ENCODE assay signal across 9 mouse cellular contexts in the genomic region with DNA sequence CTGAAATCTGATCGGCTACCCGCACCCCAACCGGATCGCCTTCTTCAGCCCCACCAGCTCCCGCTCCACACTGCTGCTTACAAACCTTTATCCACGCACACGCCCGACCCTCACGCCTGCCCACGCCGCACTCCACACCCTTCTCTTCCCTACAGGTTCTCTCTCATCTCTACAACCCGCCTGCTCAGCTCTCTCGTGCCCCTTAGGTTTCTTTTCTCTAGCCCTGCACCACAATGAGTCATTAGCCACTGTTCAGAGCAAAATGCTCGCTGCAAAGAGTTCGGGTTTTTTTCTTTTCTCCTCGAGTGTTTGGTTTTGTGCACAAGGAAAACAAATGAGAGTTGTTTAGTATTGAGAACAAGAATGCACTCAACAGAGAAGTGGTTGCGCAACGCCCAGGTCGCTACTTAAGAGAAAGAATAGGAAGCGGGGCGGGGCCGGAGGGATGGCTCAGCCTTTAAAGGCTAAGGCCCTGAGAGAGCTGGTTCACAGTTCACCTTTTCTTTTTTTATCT. TPM values are rescaled to one million over a fixed set of nuclear protein-coding genes. Genes with fewer than 3 reads are reported as not detected.
DNase-seq lines count a peak whose midpoint lies in the region; ATAC-seq lines count a peak whose summit lies in the region.
"Had no signal": no experiment of that assay in that cellular context is flagged by ENCODE, and none has a peak within 500 bp of the region (broad histone marks: within the 10 kb centered on the region; RNA-seq: fewer than 3 reads in every experiment).

No protein-coding gene starts in this region.

- peak; percentile 45 for ATAC-seq in embryonic facial prominence, embryonic 11.5 days (replicated peaks; ENCODE audit: insufficient number of reproducible peaks, low FRiP score, low TSS enrichment, low read depth)
- peak; percentile 9; the same call in 1 of the 2 replicates for ATAC-seq in heart, embryonic 13.5 days (ENCODE audit: extremely low read depth, insufficient number of reproducible peaks, low FRiP score, low TSS enrichment)
- ATAC-seq in kidney, embryonic 16.5 days (ENCODE audit: low FRiP score, low TSS enrichment), result peak; percentile 29
- no peak for ATAC-seq in erythroid progenitor cell, adult 5-6 weeks (replicated peaks; ENCODE audit: low FRiP score, poor library complexity, severe bottlenecking)

- H3K36me3 ChIP-seq in embryonic facial prominence, embryonic 11.5 days (replicated peaks; ENCODE audit: control insufficient read depth, insufficient read depth, low read depth, low read length), result no peaks in the 10 kb centered on the region
- no peaks in the 10 kb centered on the region for H3K36me3 ChIP-seq in heart, embryonic 13.5 days
- no peaks in the 10 kb centered on the region for H3K36me3 ChIP-seq in kidney, embryonic 16.5 days (ENCODE audit: insufficient read depth, low read length)

- H3K9ac ChIP-seq in embryonic facial prominence, embryonic 11.5 days (replicated peaks; ENCODE audit: low read length), result peak overlapping the region; percentile 51
- peak overlapping the region; percentile 94 for H3K9ac ChIP-seq in heart, embryonic 13.5 days
- peak overlapping the region; percentile 85 for H3K9ac ChIP-seq in kidney, embryonic 16.5 days (replicated peaks; ENCODE audit: low read length)

- peak overlapping the region; percentile 14; the same call in 1 of the 2 replicates for H3K27ac ChIP-seq in embryonic facial prominence, embryonic 11.5 days (replicated peaks; ENCODE audit: low read depth, low read length)
- peak overlapping the region; percentile 92 for H3K27ac ChIP-seq in heart, embryonic 13.5 days (replicated peaks)
- H3K27ac ChIP-seq in kidney, embryonic 16.5 days (ENCODE audit: low read length), result peak overlapping the region; percentile 97

- peak overlapping the region; percentile 81 for H3K4me3 ChIP-seq in embryonic facial prominence, embryonic 11.5 days (ENCODE audit: low read depth, low read length)
- peak overlapping the region; percentile 67 for H3K4me3 ChIP-seq in heart, embryonic 13.5 days
- H3K4me3 ChIP-seq in kidney, embryonic 16.5 days (ENCODE audit: low read length), result peak overlapping the region; percentile 78

- WGBS in embryonic facial prominence, embryonic 11.5 days, result under 1% methylated on average over 22 of the region's 22 CpGs
- WGBS in heart, embryonic 13.5 days, result under 1% methylated on average over 22 of the region's 22 CpGs
- 0% methylated on average over 22 of the region's 22 CpGs for WGBS in kidney, embryonic 16.5 days

- 0 out of 2 replicates have a peak, but pooled peaks cover 2% of the 10 kb centered on the region for H3K4me1 ChIP-seq in embryonic facial prominence, embryonic 11.5 days (ENCODE audit: control insufficient read depth, insufficient read depth, low read length)
- peaks cover 26% of the 10 kb centered on the region for H3K4me1 ChIP-seq in heart, embryonic 13.5 days
- peaks cover 12% of the 10 kb centered on the region for H3K4me1 ChIP-seq in kidney, embryonic 16.5 days (ENCODE audit: insufficient read depth, low read length)

- H3K9me3 ChIP-seq in embryonic facial prominence, embryonic 11.5 days (replicated peaks; ENCODE audit: control insufficient read depth, low read length), result no peaks in the 10 kb centered on the region
- no peaks in the 10 kb centered on the region for H3K9me3 ChIP-seq in heart, embryonic 13.5 days
- H3K9me3 ChIP-seq in kidney, embryonic 16.5 days (ENCODE audit: low read length), result no peaks in the 10 kb centered on the region

- H3K4me2 ChIP-seq in embryonic facial prominence, embryonic 11.5 days (ENCODE audit: low read depth, low read length), result peak overlapping the region; percentile 54
- H3K4me2 ChIP-seq in heart, embryonic 13.5 days, result peak overlapping the region; percentile 84
- H3K4me2 ChIP-seq in kidney, embryonic 16.5 days (replicated peaks; ENCODE audit: low read depth, low read length), result peak overlapping the region; percentile 80

- H3K27me3 ChIP-seq in embryonic facial prominence, embryonic 11.5 days (ENCODE audit: control insufficient read depth, insufficient read depth, low read length), result no peaks in the 10 kb centered on the region
- H3K27me3 ChIP-seq in heart, embryonic 13.5 days (replicated peaks), result no peaks in the 10 kb centered on the region
- no peaks in the 10 kb centered on the region for H3K27me3 ChIP-seq in kidney, embryonic 16.5 days (ENCODE audit: insufficient read depth, low read length)

- peak; percentile 72 to 75 for DNase-seq in B cell, adult 2 months
- DNase-seq in MN1 (ENCODE audit: low spot score), result peak; percentile 19
- DNase-seq in embryonic facial prominence, embryonic 11.5 days (ENCODE audit: low spot score), result peak; percentile 82
- DNase-seq in lung, postnatal 25 days (ENCODE audit: low spot score), result peak; percentile 93
- peak; percentile 47 to 63 for DNase-seq in right cerebral cortex, adult 2 months (ENCODE audit: low spot score in 2 of 2)

RNA-seq across cellular contexts. Expression of gene Klrb1b, which starts 17.4 kb away (rescaled TPM):
- not detected in 2 replicates for polyA plus RNA-seq in embryonic facial prominence, embryonic 11.5 days (2014; fragmentation: Nextera tagmentation; extraction: Ambion mirVana)
- not detected in 2 replicates for polyA plus RNA-seq in heart, embryonic 13.5 days (2015; fragmentation: Nextera tagmentation; extraction: Ambion mirVana)
- polyA plus RNA-seq in kidney, embryonic 16.5 days (2015; fragmentation: Nextera tagmentation; extraction: Ambion mirVana), result 0.36 TPM in 1 of 2 replicates, not detected in the other
- 2.9 TPM in 1 of 2 replicates, not detected in the other for total RNA-seq in erythroid progenitor cell, adult 5-6 weeks (2015; ENCODE audit: low replicate concordance)
- total RNA-seq in erythroid progenitor cell, adult 5-6 weeks (2017; ENCODE audit: low replicate concordance), result not detected in 2 replicates
- total RNA-seq: left cerebral cortex, postnatal 14 days had no signal

RNA-seq across cellular contexts. Expression of gene Gm44511, which starts 17.4 kb away (rescaled TPM):
- polyA plus RNA-seq in embryonic facial prominence, embryonic 11.5 days (2014; fragmentation: Nextera tagmentation; extraction: Ambion mirVana), result not detected in 2 replicates
- polyA plus RNA-seq in heart, embryonic 13.5 days (2015; fragmentation: Nextera tagmentation; extraction: Ambion mirVana), result not detected in 2 replicates
- polyA plus RNA-seq in kidney, embryonic 16.5 days (2015; fragmentation: Nextera tagmentation; extraction: Ambion mirVana), result not detected in 2 replicates
- total RNA-seq in erythroid progenitor cell, adult 5-6 weeks (2015; ENCODE audit: low replicate concordance), result not detected in 2 replicates
- not detected in 2 replicates for total RNA-seq in erythroid progenitor cell, adult 5-6 weeks (2017; ENCODE audit: low replicate concordance)
- total RNA-seq: left cerebral cortex, postnatal 14 days had no signal

RNA-seq across cellular contexts. Expression of gene Clec2i, which starts 43.9 kb away (rescaled TPM):
- not detected in 2 replicates for polyA plus RNA-seq in embryonic facial prominence, embryonic 11.5 days (2014; fragmentation: Nextera tagmentation; extraction: Ambion mirVana)
- not detected in 2 replicates for polyA plus RNA-seq in heart, embryonic 13.5 days (2015; fragmentation: Nextera tagmentation; extraction: Ambion mirVana)
- polyA plus RNA-seq in kidney, embryonic 16.5 days (2015; fragmentation: Nextera tagmentation; extraction: Ambion mirVana), result 0.12 TPM in 1 of 2 replicates, not detected in the other
- 3.2 and 4.6 TPM in 2 replicates for total RNA-seq in erythroid progenitor cell, adult 5-6 weeks (2015; ENCODE audit: low replicate concordance)
- 7.7 and 13.5 TPM in 2 replicates for total RNA-seq in erythroid progenitor cell, adult 5-6 weeks (2017; ENCODE audit: low replicate concordance)

RNA-seq across cellular contexts. Expression of gene BC035044, which starts 47.4 kb away (rescaled TPM):
- 1.0 and 1.2 TPM in 2 replicates for polyA plus RNA-seq in embryonic facial prominence, embryonic 11.5 days (2014; fragmentation: Nextera tagmentation; extraction: Ambion mirVana)
- polyA plus RNA-seq in heart, embryonic 13.5 days (2015; fragmentation: Nextera tagmentation; extraction: Ambion mirVana), result 0.45 and 0.60 TPM in 2 replicates
- polyA plus RNA-seq in kidney, embryonic 16.5 days (2015; fragmentation: Nextera tagmentation; extraction: Ambion mirVana), result 0.65 and 0.87 TPM in 2 replicates
- total RNA-seq in erythroid progenitor cell, adult 5-6 weeks (2015; ENCODE audit: low replicate concordance), result 10.1 and 21.4 TPM in 2 replicates
- 19.9 and 20.8 TPM in 2 replicates for total RNA-seq in erythroid progenitor cell, adult 5-6 weeks (2017; ENCODE audit: low replicate concordance)

RNA-seq across cellular contexts. Expression of gene Klrb1c, which starts 54.5 kb away (rescaled TPM):
- 0.17 TPM in 1 of 2 replicates, not detected in the other for polyA plus RNA-seq in embryonic facial prominence, embryonic 11.5 days (2014; fragmentation: Nextera tagmentation; extraction: Ambion mirVana)
- 0.15 TPM in 1 of 2 replicates, not detected in the other for polyA plus RNA-seq in heart, embryonic 13.5 days (2015; fragmentation: Nextera tagmentation; extraction: Ambion mirVana)
- polyA plus RNA-seq in kidney, embryonic 16.5 days (2015; fragmentation: Nextera tagmentation; extraction: Ambion mirVana), result 0.06 and 0.30 TPM in 2 replicates
- total RNA-seq in erythroid progenitor cell, adult 5-6 weeks (2015; ENCODE audit: low replicate concordance), result 10.5 TPM in 1 of 2 replicates, not detected in the other
- total RNA-seq in erythroid progenitor cell, adult 5-6 weeks (2017; ENCODE audit: low replicate concordance), result 1.3 and 1.5 TPM in 2 replicates
- total RNA-seq: left cerebral cortex, postnatal 14 days had no signal

Comparison
In these comparisons a context has a peak if more than half of its experiments do, and no peak if none do; other contexts are left out.
1. DNase-seq: peak in every context shown above with its lines; median percentile 93 in lung, postnatal 25 days; 82 in embryonic facial prominence, embryonic 11.5 days; 74 in B cell, adult 2 months; 55 in right cerebral cortex, adult 2 months; 19 in MN1.
2. H3K27ac ChIP-seq: peak in every context shown above with its lines; median percentile 97 in kidney, embryonic 16.5 days; 92 in heart, embryonic 13.5 days; 14 in embryonic facial prominence, embryonic 11.5 days.